Mouse (Mus musculus) embryonic fibroblast, embryonic 13.5 days (primary cell): ENCODE measurements at regions not wholly inside any gene's neighbourhood (a gene's known extent, or its start where the extent isn't known, plus 50 kb on each side); places are given as distances from the start of the nearest gene placed in this dataset.

Source experiments
- H3K27ac ChIP-seq: 2 replicates; pipeline ENCODE4 v1.5.1; 2012; ENCODE audit warnings: low read length, control low read depth, inconsistent platforms; ENCODE audit not compliant: insufficient read depth
- H3K4me1 ChIP-seq: 2 replicates; pipeline ENCODE4 v1.6.1; 2011; ENCODE audit warnings: low read length; ENCODE audit not compliant: control insufficient read depth, insufficient read depth
- H3K4me3 ChIP-seq: 2 replicates; pipeline ENCODE4 v1.5.1; 2011; ENCODE audit warnings: mild to moderate bottlenecking, control low read depth, low read length; ENCODE audit not compliant: insufficient read depth
- CTCF ChIP-seq: IDR thresholded peaks from 2 replicates; pipeline ENCODE4 v1.5.1; 2011; ENCODE audit warnings: mild to moderate bottlenecking, control low read depth, low read length, moderate library complexity, borderline replicate concordance; ENCODE audit not compliant: insufficient read depth
- POLR2A ChIP-seq: IDR thresholded peaks from 2 replicates; pipeline ENCODE4 v1.6.1; 2011; ENCODE audit warnings: low read depth, mild to moderate bottlenecking, control low read depth, low read length, moderate library complexity

GRCm38 (mm10) chr3:133758421-133758820 is 213.5 kb upstream of the Tet2 start:
- no peak for TF ChIP-seq POLR2A
- TF ChIP-seq CTCF, result no peak
- Histone ChIP-seq H3K4me1 (peaks cover 2% of the 10 kb centered on the region; the same call in 1 of the 2 replicates), H3K4me3 (no peak overlapping the region), H3K27ac (no peak overlapping the region)

GRCm38 (mm10) chr3:133759611-133760010 is 214.7 kb upstream of the Tet2 start:
- Histone ChIP-seq H3K4me1 (peaks cover 2% of the 10 kb centered on the region; the same call in 1 of the 2 replicates), H3K27ac (no peak overlapping the region), H3K4me3 (no peak overlapping the region)
- TF ChIP-seq CTCF, result no peak
- TF ChIP-seq POLR2A, result no peak

GRCm38 (mm10) chr3:133760221-133760620 is 215.3 kb upstream of the Tet2 start:
- no peak overlapping the region for H3K4me3 ChIP-seq
- no peak overlapping the region for H3K27ac ChIP-seq
- no peak for TF ChIP-seq CTCF
- no peak for TF ChIP-seq POLR2A
- H3K4me1 ChIP-seq, result 0 out of 2 replicates have a peak, but pooled peaks cover 2% of the 10 kb centered on the region

GRCm38 (mm10) chr3:133763721-133764120 is 218.8 kb upstream of the Tet2 start:
- TF ChIP-seq POLR2A, result no peak
- TF ChIP-seq CTCF, result no peak
- H3K27ac ChIP-seq, result no peak overlapping the region
- H3K4me1 ChIP-seq, result 0 out of 2 replicates have a peak, but pooled peaks cover under 1% of the 10 kb centered on the region
- no peak overlapping the region for H3K4me3 ChIP-seq

- Histone ChIP-seq H3K4me3 (no peak overlapping the region), H3K4me1 (no peaks in the 10 kb centered on the region), H3K27ac (no peak overlapping the region)
- TF ChIP-seq CTCF (no peak), POLR2A (no peak)
These were observed 228.6 kb upstream of the Tet2 start for GRCm38 (mm10) chr3:133773490-133773889.

- Histone ChIP-seq H3K27ac (no peak overlapping the region), H3K4me1 (no peaks in the 10 kb centered on the region), H3K4me3 (no peak overlapping the region)
- TF ChIP-seq POLR2A (no peak), CTCF (no peak)
These were observed 229.3 kb upstream of the Tet2 start for GRCm38 (mm10) chr3:133774229-133774628.

GRCm38 (mm10) chr3:133776013-133776412 is 231.1 kb upstream of the Tet2 start:
- H3K4me1 ChIP-seq, result no peaks in the 10 kb centered on the region
- no peak overlapping the region for H3K27ac ChIP-seq
- TF ChIP-seq CTCF, result no peak
- no peak for TF ChIP-seq POLR2A
- H3K4me3 ChIP-seq, result no peak overlapping the region

GRCm38 (mm10) chr3:133779161-133779789 is 234.3 kb upstream of the Tet2 start:
- no peak for TF ChIP-seq CTCF
- TF ChIP-seq POLR2A, result no peak
- Histone ChIP-seq H3K4me3 (no peak overlapping the region), H3K27ac (no peak overlapping the region), H3K4me1 (no peaks in the 10 kb centered on the region)

- no peak overlapping the region for H3K27ac ChIP-seq
- no peaks in the 10 kb centered on the region for H3K4me1 ChIP-seq
- no peak overlapping the region for H3K4me3 ChIP-seq
- TF ChIP-seq CTCF (no peak), POLR2A (no peak)
These were observed 238.1 kb upstream of the Tet2 start for GRCm38 (mm10) chr3:133783060-133783459.

GRCm38 (mm10) chr3:133791361-133791760 is 246.4 kb upstream of the Tet2 start:
- TF ChIP-seq POLR2A, result no peak
- TF ChIP-seq CTCF, result no peak
- H3K4me3 ChIP-seq, result no peak overlapping the region

GRCm38 (mm10) chr3:133809007-133809552 is 264.1 kb upstream of the Tet2 start:
- Histone ChIP-seq H3K4me1 (no peaks in the 10 kb centered on the region), H3K27ac (no peak overlapping the region), H3K4me3 (no peak overlapping the region)
- TF ChIP-seq POLR2A (no peak), CTCF (no peak)

More at GRCm38 (mm10) chr3:133791361-133791760, 246.4 kb upstream of the Tet2 start:
- H3K27ac ChIP-seq, result no peak overlapping the region
- no peaks in the 10 kb centered on the region for H3K4me1 ChIP-seq
